Mouse (Mus musculus) retina, adult 2 months (tissue): ENCODE results near the gene Cop1.
"Not testable (repeated sequence)": the region's sequence is repeated elsewhere in the genome, so short reads cannot be mapped to it uniquely, and the experiment has no call there.

ENCODE experiments used
- DNase-seq: peaks from one replicate; pipeline ENCODE4 v3.0.0-alpha.2; 2012; ENCODE audit warnings: low read depth, low spot score

Gene Cop1

DNA sequence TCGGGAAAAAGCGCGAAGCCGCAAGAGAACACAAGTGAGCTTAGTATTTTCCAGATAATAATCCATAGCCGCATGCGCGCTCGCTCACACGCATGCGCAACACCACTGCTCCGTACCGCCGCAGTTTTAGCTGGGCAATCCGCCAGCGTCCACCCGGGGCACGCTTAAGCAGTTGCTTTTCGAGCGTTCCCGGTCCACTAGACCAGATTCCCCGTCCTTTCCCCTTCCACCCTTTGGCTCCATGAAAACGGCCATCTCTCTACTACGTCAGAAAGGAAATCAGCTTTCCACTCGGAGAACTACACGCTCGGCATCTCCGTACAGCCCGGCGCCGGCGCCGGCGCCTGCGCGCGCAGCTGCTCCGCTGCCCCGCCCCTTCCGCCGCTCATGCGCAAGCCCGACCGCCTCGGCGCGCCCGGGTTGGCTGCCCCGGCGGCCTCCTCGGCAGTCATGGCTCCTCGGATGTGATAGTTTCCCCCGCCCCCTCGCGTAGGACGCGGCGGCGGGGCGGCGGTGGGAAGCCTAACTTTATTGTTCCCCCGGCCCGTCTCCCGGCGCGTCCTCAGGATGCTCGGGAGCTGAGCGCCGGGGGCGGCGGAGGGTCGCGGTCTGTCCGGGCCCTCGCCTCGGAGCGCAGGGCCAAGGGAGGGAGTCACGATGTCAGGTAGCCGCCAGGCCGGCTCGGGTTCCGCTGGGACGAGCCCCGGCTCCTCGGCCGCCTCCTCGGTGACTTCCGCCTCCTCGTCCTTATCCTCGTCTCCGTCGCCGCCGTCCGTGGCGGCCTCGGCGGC, at the start of gene Cop1:
Gene Cop1, plus strand, starts transcription at position 540 of the 791 bp plus-strand sequence.
- DNase-seq: peak; percentile 85

DNA sequence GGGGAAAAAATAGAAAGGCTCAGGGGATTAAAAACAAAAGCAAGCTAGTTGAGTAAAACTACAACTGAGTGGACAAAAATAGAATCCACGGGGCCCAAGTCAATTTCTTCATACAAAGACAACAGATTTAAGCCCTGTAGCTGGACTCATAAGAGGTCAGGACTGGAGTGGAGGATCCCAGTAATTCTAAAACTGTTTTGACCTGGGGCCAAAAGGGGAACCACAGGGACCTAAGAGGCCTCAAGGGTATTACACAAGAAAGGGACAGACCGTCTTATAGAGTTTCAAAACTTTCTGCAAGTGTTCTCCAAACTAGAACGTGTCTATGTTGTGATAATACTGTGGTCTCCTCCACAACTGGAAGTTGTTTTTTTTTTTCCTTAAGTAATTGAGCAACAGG, 45.4 kb upstream of the Cop1 start:
- no peak for DNase-seq

DNA sequence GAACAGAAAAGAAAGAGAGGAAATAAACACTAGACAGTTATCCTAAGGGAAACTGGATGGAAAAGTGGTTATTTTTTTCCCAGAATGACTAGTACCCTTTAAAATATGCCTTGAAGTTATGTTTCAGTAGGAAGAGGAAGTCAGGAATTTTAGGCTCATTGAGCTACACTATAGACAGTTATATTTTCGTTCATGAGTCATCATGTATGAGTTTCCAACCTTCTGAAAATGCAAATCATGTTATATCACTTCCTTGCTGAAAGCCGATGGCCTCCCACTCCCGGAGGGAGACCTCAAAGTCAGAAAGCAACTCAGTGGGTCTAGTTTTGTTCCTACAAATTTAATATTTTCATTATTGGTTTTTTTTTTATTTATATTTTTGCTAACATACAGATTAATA, 33.5 kb upstream of the Cop1 start:
- DNase-seq: no peak

DNA sequence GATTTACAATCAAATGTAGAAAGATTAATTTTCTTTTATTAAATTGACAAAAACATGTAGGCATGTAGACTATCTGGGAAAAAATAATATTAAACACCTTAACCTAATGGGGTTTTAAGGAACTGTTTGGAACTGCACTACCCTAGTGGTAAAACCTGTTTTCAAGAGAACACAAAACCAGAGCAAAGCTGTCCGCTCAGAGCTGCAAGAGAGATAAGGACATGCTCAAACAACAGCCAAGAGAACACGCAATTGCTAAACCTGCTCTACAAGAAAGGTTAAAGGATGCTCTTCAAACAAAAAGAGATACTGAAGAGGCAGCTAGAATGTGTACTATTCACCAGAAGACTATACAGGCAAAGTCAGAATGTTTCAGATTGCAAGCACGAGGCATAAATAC, 32.5 kb upstream of the Cop1 start:
- no peak for DNase-seq

DNA sequence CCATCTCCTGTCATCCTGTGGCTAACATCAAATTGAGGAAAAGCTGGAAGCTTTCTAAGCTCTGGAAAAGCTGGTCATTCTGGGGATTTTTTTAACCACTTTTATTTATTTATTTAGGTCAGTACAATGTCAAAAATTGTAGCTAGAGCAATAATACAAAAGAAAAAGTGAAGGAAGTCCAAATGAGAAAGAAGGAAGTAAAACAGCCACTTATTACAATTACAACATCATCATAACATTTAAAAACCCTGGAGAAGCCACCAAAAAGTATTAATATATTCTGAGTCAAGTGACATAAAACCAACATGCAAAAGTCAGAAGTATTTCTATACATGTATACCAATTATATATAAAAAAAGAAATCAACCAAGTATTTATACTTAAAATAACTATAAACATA, 30.9 kb upstream of the Cop1 start:
- no peak for DNase-seq

DNA sequence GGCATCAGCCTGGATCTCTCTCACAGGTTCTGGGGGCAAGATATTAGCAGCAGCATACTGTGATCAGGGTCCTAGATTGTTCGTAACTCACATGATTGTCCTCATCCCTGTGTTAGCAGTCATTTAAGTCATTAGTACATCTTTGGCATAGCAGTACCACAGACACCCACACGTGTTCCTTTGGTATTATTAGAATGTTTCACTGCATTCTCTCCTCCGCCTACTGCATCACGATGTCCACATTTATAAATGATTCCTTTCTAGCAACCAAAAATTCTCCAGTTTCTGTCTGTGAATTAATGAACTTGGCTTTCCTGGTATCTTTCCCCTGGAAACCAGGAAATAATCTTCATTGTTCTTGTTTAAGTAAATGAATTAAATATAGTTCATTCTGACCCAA, 20.4 kb upstream of the Cop1 start:
- no peak for DNase-seq

DNA sequence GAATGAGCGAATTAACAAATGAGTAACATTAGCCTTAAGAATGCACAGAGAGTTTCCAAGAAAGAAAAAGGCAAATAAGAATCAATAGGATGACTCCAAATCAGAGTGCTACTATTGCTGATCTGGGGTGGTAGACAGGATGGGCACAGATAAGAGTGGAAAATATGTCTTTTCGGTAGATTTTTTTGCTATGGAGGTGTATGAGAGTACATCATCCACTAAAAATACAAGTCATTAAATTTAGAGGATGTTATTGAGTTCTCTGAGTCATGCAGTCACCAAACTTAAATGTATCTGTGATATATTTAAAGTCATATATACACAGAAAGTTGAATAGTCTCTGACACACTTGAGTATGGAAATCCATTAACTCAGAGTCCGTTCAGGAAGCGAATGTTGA, 14.7 kb upstream of the Cop1 start:
- DNase-seq: no peak

DNA sequence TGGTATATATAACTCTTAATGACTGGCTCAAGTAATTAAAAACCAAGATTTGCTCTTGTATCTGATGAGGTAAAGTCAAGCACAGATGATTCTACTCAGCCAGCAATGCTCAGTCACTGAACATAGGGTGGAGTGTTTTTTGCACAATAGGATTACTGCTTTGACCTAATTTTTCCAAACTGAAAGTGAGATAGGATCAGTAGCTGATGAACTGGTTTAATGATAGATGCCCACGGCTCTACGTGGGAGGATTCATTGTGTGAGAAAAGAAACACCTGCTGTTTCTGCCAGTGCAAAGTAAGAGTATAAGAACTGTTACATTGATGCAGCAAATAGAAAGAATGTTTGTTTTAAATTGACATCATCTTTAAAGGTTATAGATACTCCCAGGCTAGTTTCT, 10.1 kb upstream of the Cop1 start:
- no peak for DNase-seq

DNA sequence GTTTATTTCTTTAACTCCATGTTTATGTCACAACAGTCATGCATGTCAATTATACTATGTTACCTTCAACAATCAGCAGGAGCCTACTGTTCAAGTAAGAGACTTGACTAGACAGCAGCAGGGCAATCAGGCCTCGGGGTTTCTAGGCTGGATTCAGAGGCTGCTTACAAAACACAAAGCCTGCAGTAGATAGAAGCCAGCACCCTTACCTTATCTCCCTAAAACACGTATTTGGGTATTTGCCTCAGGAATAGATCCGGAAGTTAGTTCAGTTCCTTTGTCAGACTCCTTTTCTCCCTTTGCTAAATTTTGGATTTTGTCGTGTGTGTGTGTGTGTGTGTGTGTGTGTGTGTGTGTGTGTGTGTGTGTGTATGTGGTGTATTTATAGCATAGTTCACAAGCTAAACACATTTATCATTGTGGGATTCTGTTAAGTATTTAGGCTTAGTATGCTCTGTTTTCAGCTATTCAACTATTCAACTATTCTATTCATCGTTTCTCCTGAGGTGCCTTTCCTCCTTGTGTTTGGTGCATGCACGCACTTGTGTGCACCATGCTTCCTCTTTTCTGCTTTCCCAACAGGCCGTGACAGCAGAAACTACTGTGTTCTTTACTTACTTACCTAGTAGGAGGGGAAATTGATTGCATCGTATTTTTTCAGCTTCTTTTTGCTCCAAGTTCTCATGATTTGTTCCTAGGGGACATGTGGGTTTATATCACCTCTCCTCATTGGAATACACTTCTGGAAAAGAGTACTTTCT, 6.9 kb upstream of the Cop1 start:
- DNase-seq: no peak

DNA sequence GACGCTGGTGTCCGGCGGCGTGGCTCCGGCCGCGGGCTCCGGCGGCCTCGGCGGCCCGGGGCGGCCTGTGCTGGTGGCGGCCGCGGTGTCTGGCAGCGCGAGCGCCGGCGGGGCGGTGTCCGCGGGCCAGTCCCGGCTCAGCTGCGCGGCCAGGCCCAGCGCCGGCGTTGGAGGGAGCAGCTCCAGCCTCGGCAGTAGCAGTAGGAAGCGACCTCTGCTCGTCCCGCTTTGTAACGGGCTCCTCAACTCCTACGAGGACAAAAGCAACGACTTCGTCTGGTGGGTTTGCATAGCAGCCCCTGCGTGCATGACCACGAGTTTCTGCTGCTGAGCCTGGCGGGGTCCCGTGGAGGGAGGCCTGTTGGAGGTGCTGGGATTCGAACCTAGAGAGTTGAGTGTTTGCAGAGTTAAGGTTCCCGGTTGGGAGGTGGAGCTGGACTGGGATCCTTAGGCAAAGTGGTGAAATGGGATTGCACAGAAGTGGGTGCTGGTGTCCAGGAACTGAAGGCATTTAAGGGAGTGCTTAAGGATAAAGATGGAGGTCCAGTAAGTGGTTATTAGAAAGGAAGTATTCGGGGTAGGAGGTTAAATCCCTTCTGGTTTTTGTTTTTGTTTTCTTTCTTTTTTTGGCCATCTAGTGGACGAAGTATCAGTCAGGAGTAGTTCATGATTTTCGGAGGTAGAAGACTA, 597 bp downstream of the Cop1 start:
- DNase-seq: not testable (repeated sequence)

DNA sequence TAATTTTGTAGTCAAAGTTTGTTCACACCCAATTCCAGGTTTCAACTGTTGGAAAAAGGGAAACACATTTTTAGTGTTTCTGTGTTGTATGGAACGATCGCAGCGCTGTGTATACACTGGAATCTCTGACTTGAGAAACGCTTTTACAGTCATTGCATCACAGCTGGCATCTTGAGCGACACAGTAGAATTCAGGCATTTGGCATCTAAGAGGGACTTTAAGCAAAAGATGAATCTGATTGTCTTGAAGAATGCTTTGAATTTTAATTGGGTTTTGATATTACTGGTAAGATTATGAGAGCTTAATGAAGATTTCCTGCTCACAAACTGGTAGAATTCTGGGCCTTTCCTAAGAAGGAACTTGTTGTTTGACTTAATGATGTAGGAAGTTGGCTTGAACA, 1.3 kb downstream of the Cop1 start:
- no peak for DNase-seq

DNA sequence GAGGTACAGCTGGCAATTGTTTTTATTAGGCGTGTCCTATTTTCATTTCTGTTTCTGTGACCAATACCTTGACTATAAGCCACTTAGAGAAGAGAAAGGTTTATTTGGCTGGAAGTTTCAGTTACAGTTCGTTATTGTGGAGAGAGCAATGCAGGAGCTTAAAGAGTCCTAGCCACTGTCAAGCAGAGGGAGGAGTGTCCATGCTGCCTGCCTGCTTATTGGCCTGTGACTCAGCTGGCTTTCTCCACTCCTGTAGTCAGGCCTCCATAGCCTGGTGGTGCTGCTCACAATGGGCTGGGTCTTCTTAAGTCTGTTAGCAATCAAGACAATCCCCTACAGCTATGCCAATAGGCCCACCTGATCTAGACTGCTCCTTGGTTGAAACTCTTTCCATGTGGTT, 2.4 kb downstream of the Cop1 start:
- no peak for DNase-seq

DNA sequence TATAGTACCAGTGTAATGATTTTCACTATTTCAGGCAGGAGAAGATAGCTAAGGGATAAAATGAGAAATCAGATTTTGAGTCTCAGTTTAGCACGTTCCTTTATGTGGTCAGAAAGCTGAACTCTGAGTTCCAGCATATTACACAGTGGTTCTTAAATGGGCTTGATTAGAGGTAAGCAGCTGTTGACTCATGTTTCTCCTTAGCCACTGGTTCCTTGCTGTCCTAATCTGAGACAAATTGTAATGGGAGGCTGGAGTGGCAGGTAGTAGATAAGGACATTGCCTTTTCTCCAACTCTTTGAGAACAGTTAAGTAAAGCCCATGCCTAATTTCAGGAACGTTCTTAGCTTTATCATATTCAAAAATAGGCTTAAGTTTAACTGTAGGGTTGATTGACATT, 3.6 kb downstream of the Cop1 start:
- no peak for DNase-seq

DNA sequence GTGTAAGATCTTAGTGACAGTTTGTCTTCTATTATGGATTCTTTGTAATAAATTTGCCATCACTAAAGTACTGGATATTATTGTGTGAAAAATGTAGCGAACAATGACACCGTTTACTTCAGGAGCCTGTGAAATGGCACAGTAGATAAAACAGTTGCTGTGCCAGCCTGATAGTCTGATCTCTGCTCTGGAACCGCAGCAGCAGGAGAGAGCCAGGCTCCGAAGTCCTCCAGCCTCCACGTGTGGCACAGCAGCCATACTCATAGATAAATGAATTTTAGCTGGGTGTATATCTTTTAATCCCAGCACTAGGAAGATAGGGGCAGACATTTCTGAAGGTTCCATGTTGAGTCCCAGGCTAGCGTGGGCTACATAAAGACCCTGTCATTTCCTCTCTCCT, 6.0 kb downstream of the Cop1 start:
- no peak for DNase-seq

DNA sequence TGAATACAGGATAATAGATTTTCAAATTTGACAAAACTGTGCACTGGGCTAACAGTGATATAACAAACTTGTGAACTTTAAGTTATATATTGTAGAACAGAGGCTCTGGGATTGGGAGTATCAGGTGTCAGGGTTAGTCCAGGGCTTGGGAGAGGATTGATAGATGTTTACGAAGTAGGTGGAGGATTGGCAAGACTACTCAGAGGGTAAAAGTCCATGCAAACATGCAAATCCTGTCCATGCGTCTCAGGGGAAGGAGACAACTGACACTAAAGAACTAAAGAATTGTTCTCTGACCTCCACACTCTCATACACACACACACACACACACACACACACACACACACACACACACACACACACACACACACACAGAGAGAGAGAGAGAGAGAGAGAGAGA, 18.2 kb downstream of the Cop1 start:
- DNase-seq: no peak

DNA sequence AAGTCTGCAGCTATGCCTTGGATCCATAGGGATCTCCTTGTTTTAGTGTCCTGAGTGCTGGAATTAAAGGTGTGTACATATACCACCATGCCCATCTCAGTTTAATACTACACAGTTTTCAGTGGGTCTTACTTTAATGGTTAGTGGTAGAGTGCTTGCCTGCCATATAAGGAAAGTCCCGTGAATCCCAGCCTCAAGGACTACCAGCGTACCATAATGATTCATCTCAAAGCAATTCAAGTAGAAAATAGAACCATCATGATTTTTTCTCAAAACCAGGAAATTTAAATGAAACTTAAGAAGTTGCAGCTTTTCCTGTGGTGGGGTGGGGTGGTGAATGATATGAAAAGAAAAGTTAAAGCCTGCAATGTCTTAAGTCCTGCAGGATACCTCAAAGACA, 21.0 kb downstream of the Cop1 start:
- DNase-seq: no peak

DNA sequence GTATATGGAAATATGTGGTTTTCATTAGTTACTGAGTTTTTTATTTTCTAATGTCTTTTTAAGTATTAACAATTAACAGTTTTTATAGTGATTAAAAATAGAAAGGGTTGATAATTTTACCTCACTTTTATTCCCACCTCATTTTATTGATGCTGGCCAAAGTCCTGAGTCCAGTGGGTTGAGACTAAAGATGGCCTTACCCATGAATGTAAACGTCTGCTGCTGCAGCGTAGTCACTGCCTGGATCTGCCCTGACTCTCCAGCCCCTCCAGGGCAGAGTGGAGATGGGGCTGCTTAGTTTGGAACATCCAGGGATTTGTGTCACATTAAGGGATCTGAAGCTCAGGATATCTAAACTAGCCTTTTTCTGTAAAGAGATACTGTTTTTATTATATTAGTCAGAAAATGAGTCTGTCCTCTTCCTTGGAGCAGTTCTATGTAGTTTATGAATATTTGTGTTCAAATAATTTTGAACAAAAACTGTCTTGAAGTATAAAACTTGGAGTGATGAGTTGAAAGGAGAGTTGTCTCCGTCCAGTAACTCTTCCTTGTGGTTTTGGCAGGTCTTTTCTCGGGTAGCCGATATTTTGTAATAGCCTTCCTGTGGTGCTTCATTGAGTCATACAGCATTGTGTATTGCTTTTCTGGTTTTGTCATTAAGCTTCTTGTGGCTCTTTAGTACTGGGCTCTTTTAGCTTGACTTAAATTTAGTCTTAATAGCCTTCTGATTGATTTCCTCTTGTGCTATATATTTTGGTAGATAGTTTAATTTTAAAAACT, 23.0 kb downstream of the Cop1 start:
- DNase-seq: no peak

DNA sequence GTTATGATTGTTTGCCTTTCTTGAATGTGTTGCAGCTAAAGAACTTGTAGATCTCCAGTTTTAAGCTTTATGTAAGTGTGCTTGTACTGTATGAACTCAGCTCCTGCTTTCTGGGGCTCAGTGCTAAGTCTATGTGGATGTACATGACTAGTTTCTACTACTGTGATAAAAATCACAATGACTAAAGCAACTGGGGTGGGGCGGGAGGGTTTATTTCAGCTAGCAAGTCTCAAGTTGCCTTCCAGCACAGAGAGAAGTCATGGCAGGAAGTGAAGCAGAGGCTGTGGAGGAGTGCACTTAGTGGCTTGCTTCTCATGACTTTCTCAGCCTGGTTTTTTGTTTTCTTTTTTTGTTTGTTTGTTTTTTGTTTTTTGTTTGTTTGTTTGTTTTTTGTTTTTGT, 24.4 kb downstream of the Cop1 start:
- no peak for DNase-seq

DNA sequence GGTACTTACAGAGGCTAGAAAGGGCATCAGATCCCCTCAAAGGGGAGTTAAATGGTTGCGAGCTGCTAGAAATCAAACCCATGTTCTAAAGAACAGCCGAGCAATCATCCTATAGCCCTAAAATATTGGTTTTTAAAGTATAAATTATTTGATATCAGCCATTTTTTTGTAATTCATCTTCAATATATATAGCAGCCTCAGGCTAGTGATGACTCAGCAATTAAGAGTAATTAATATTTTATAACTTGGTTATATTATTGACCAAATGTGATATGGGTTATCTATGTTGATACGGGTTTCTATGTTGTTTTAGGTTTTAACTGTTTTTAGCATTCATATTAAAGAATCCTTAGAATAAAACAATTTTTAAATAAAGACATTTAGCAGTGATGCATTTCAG, 31.7 kb downstream of the Cop1 start:
- no peak for DNase-seq

DNA sequence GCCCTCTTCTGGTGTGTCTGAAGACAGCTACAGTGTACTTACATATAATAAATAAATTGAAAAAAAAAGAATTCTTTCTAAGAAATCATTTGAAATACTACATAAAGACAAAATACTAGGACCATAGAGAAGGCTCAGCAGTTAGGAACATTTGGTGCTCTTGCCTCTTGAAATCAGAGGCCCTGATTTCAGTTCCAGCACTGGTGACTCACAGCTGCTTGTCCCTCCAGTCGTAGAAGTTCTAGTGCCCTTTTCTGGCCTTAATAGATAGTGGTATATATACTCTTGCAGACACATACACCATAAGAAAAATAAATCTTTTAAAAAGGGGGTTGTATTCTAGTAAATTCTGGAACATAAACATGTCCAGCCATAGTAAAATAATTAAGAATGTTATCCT, 48.0 kb downstream of the Cop1 start:
- no peak for DNase-seq

DNA sequence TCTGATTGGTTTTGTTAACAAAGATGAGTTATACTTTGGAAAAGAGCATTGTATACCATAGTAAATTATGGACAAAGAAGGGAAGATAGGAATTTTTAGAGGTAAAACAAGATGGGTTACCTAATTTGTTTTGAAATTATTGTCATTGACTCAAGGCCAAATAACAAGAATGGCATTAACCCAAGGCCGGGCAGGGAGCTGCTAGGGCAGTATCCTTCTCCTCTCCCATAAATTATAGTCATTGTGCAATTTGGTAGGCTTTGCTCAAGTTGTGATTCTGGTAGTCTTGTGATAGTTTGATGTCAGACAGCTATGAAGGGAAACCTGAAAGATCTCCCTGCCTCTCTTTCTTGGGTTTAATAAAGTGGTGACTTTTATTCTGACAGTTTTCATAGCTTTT, 49.7 kb downstream of the Cop1 start:
- DNase-seq: no peak

DNA sequence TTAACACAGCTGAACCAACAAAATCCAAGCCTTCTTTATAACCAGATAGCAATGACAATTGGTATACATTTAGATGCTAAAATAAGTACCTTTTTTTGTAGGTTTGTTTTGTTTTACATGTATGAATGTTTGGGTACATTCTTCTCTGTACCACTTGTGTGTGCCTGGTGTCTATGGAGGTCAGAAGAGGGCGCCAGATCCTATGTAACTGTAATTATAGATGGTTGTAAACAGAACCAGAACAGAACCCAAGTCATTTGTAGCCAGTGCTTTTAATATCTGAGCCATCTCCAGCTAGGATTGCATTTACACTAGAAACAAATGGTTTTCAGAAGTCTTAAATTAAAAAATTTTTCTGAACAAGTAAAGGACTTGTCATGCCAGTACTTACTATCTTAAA, 54.7 kb downstream of the Cop1 start:
- no peak for DNase-seq
